Mouse (Mus musculus) midbrain, embryonic 16.5 days (tissue): Measurements from ENCODE around the gene Noc3l. TPM values are rescaled to one million over a fixed set of nuclear protein-coding genes. Genes with fewer than 3 reads are reported as not detected.
A peak's percentile ranks its signal among the peaks of the same experiment; 100 is the strongest.

Experiments used
- ATAC-seq: fragments of 200-750 bp; cut with Nextera tagmentation; 2 replicates; pipeline ENCODE4 v1.8.0; 2017; ENCODE audit warnings: moderate TSS enrichment
- H3K27ac ChIP-seq: fragments of 300-500 bp; sonication (generic); 2 replicates; pipeline ENCODE4 v1.5.1; 2014; ENCODE audit warnings: mild to moderate bottlenecking, low read length, mixed read lengths
- H3K27me3 ChIP-seq: fragments of 300-500 bp; sonication (generic); 2 replicates; pipeline ENCODE4 v1.6.1; 2014; ENCODE audit warnings: low read depth, low read length, mixed read lengths; ENCODE audit not compliant: control insufficient read depth, insufficient read depth
- H3K36me3 ChIP-seq: fragments of 300-500 bp; sonication (generic); 2 replicates; pipeline ENCODE4 v1.6.1; 2014; ENCODE audit warnings: mild to moderate bottlenecking, low read length, moderate library complexity, mixed read lengths; ENCODE audit not compliant: control insufficient read depth, insufficient read depth
- H3K4me1 ChIP-seq: fragments of 300-500 bp; sonication (generic); 2 replicates; pipeline ENCODE4 v1.6.1; 2014; ENCODE audit warnings: mild to moderate bottlenecking, low read length, mixed read lengths; ENCODE audit not compliant: control insufficient read depth, insufficient read depth
- H3K4me2 ChIP-seq: fragments of 300-500 bp; sonication (generic); 2 replicates; pipeline ENCODE4 v1.6.1; 2014; ENCODE audit warnings: mild to moderate bottlenecking, low read length, mixed read lengths
- H3K4me3 ChIP-seq: fragments of 300-500 bp; sonication (generic); 2 replicates; pipeline ENCODE4 v1.5.1; 2014; ENCODE audit warnings: low read depth, mild to moderate bottlenecking, low read length, moderate library complexity, mixed read lengths
- H3K9ac ChIP-seq: fragments of 300-500 bp; sonication (generic); 2 replicates; pipeline ENCODE4 v1.6.1; 2014; ENCODE audit warnings: low read depth, low read length, mixed read lengths
- H3K9me3 ChIP-seq: fragments of 300-500 bp; sonication (generic); replicated peaks from 2 replicates; pipeline ENCODE4 v1.6.1; 2014; ENCODE audit warnings: mild to moderate bottlenecking, low read length, mixed read lengths; ENCODE audit not compliant: control insufficient read depth, poor library complexity, severe bottlenecking
- WGBS: fragments of 180-500 bp; shearing (Covaris S2); extraction: QIAGEN DNeasy Blood & Tissue Kit; methylation state at CpG from one replicate; pipeline ENCODE4 v1.1.7; 2014; 5-methylcytosine and 5-hydroxymethylcytosine counted together
- polyA plus RNA-seq: library from polyadenylated mRNA; unstranded; fragments of >200 nt; fragmentation: Nextera tagmentation; extraction: Ambion mirVana; gene quantifications from 2 replicates; pipeline ENCODE4 v1.2.1, GENCODE M21; 2015

Noc3l gene
- 4.7 and 5.4 TPM in 2 replicates for polyA plus RNA-seq

- Histone ChIP-seq H3K27me3 (no peaks in the 10 kb centered on the region), H3K4me2 (peak within 1 kb of the TSS; percentile 97), H3K9ac (peak within 1 kb of the TSS; percentile 89), H3K27ac (peak within 1 kb of the TSS; percentile 72), H3K9me3 (no peaks in the 10 kb centered on the region), H3K36me3 (peaks cover 11% of the 10 kb centered on the region), H3K4me1 (peaks cover 10% of the 10 kb centered on the region), H3K4me3 (peak within 1 kb of the TSS; percentile 89)
- WGBS: under 1% methylated on average over 34 of the region's 38 CpGs
- ATAC-seq: peak; percentile 98
These were observed at the start of gene Noc3l for GRCm38 (mm10) chr19:38818766-38819426. Gene Noc3l, minus strand, starts transcription at chr19:38819237.

DNA sequence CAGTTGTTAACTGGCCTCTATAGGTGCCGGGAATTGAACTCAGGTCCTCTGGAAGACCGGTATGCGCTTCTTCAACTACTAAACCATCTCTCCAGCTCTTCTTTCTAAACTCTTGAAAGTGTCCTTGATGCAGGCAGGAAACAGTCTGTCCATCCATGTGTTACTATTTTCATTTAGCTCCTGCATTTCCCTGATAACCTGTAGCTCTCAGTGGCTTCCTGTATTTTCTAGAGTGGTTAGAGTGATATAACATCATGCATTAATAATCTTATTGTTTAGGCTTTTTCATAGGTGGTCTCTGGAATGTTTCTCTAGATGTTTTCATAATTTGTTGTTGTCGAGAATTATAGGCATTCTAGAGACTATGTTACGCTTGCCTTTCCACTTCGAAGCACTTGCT lies 43.5 kb upstream of the Noc3l start:
- no peak for ATAC-seq
- WGBS: 95% methylated on average over 6 of the region's 6 CpGs

GRCm38 (mm10) chr19:38858224-38858623 lies 39.2 kb upstream of the Noc3l start:
- no peak overlapping the region for H3K4me2 ChIP-seq
- ATAC-seq: no peak
- WGBS: 98% methylated on average over 3 of the region's 3 CpGs

More for the DNA sequence above, 43.5 kb upstream of the Noc3l start:
- Histone ChIP-seq H3K27me3 (no peaks in the 10 kb centered on the region), H3K36me3 (no peaks in the 10 kb centered on the region), H3K4me2 (no peak overlapping the region), H3K9ac (no peak overlapping the region), H3K9me3 (no peaks in the 10 kb centered on the region), H3K27ac (no peak overlapping the region), H3K4me1 (no peaks in the 10 kb centered on the region), H3K4me3 (no peak overlapping the region)

GRCm38 (mm10) chr19:38846373-38846772 lies 27.3 kb upstream of the Noc3l start:
- Histone ChIP-seq H3K27me3 (no peaks in the 10 kb centered on the region), H3K4me1 (no peaks in the 10 kb centered on the region), H3K4me3 (no peak overlapping the region), H3K9me3 (peaks cover 3% of the 10 kb centered on the region; the same call in 1 of the 2 replicates), H3K27ac (no peak overlapping the region), H3K9ac (no peak overlapping the region), H3K4me2 (no peak overlapping the region), H3K36me3 (no peaks in the 10 kb centered on the region)
- no peak for ATAC-seq
- WGBS: 83% methylated on average over 2 of the region's 2 CpGs

More at GRCm38 (mm10) chr19:38858224-38858623, 39.2 kb upstream of the Noc3l start:
- Histone ChIP-seq H3K36me3 (no peaks in the 10 kb centered on the region), H3K9ac (no peak overlapping the region), H3K27ac (no peak overlapping the region), H3K4me3 (no peak overlapping the region), H3K27me3 (no peaks in the 10 kb centered on the region), H3K4me1 (0 out of 2 replicates have a peak, but pooled peaks cover 2% of the 10 kb centered on the region), H3K9me3 (no peaks in the 10 kb centered on the region)

DNA sequence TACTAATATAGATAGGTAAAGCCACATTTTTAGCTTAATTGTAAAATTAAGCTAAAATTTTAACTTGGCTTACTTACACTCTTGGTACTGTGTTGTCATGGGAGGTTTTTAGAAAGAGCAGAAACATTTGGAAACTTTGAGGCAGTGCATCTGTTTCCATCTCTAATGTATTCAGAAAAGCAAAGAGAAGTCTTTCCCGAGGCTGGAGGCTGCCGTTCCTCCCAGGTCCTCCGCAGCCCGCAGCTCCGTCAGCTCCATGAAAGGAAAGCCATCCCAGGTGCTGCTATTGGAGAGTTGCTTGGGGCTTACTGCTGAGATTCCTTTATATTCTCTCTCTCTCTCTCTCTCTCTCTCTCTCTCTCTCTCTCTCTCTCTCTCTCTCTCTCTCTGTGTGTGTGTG lies 25.8 kb upstream of the Noc3l start:
- H3K4me1 ChIP-seq: peaks cover 8% of the 10 kb centered on the region; the same call in 1 of the 2 replicates
- H3K27ac ChIP-seq: no peak overlapping the region
- H3K9me3 ChIP-seq: no peaks in the 10 kb centered on the region
- H3K9ac ChIP-seq: no peak overlapping the region
- H3K27me3 ChIP-seq: no peaks in the 10 kb centered on the region
- H3K4me2 ChIP-seq: no peak overlapping the region
- ATAC-seq: no peak
- no peaks in the 10 kb centered on the region for H3K36me3 ChIP-seq
- 59% methylated on average over 5 of the region's 5 CpGs for WGBS
- H3K4me3 ChIP-seq: no peak overlapping the region

DNA sequence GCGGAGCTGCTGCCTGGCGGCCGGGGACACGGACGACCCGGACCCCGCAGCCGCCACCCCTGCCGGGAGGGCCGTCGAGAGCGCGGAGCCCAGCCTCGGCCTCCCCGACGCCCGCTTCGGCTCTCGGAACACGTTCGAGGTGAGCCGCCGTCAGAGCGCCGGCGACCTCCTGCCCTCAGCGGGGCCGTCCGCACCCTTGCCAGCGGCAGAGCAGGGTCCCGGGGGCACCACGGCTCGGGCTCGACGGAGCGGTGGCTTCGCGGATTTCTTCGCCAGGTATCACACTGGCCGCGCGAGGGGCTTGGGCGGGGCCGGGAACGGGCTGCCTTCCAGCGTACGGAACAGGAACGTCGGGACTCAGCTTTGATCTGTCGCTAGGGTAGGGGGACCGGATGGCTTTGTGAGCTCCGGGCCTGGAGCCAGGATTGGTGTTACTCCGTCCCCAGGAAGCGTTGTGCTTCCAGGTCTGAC lies 18.2 kb upstream of the Noc3l start:
- Histone ChIP-seq H3K9me3 (no peaks in the 10 kb centered on the region), H3K4me1 (peaks cover 28% of the 10 kb centered on the region), H3K27me3 (no peaks in the 10 kb centered on the region), H3K4me3 (peak overlapping the region; percentile 93), H3K27ac (peak overlapping the region; percentile 93), H3K4me2 (peak overlapping the region; percentile 62), H3K9ac (peak overlapping the region; percentile 95), H3K36me3 (no peaks in the 10 kb centered on the region)
- peak; percentile 58 for ATAC-seq
- under 1% methylated on average over 54 of the region's 54 CpGs for WGBS

DNA sequence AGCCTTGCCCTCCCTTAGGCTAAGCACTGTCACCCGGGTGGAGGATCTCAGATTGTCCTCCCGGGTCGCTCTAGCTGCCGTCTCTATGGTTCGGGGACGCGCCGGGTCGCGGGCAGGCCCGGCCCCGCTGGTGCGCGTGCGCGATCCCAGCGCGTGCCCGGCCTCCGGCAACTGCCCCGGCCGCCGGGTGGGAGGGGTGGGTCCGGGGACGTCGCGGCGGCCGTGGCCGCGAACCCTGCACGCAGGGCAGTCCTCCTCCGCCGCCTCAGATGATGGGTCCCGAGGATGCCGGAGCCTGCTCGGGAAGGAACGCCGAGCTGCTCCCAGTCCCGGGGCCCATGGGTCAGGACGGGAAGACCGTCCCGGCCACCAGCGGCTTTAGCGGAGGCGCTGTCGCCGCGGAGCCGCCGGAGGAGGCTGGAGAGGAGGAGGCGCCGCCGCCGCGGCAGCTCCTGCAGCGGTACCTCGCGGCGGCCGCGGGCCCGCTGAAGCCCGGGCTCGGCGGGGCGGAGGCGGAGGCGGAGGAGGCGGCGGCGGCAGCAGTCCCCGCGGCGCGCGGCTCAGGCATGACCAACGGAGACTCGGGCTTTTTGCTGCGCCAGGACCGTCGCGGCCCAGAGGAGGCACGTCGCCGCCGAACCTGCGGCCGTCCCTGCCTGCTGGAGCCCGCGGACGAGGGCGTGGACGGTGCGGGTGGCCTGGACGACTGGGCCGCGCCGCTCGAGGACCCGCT lies 17.6 kb upstream of the Noc3l start, which contains the start of gene Tbc1d12:
TSS of gene Tbc1d12 (plus strand) at position 142 of the 733 bp plus-strand sequence.
- Histone ChIP-seq H3K4me1 (peaks cover 28% of the 10 kb centered on the region), H3K36me3 (no peaks in the 10 kb centered on the region), H3K4me3 (peak within 1 kb of the TSS; percentile 93), H3K27ac (peak within 1 kb of the TSS; percentile 93), H3K9ac (peak within 1 kb of the TSS; percentile 95), H3K4me2 (peak within 1 kb of the TSS; percentile 62), H3K9me3 (no peaks in the 10 kb centered on the region), H3K27me3 (no peaks in the 10 kb centered on the region)
- peak; percentile 96 for ATAC-seq
- WGBS: under 1% methylated on average over 74 of the region's 101 CpGs

DNA sequence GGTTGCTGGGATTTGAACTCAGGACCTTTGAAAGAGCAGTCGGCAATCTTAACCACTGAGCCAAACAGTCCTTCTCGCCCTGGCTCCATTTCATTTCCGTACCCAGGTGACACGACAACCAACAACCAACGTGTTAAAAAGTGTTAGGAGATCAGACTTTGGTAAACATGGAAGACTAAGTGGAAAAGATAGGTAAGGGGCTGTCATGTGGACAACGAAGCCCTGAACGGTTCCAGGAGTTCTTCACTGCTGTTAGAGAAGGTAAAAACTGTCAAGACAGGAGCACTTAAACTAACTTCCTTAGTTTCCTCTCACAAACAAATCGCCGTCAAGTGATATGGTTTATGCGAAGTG lies 17.0 kb upstream of the Noc3l start:
- peaks cover 28% of the 10 kb centered on the region for H3K4me1 ChIP-seq
- ATAC-seq: 0 out of 2 replicates have a peak, but pooled peaks have one; percentile 0
- H3K27me3 ChIP-seq: no peaks in the 10 kb centered on the region
- peak overlapping the region; percentile 93 for H3K4me3 ChIP-seq
- H3K27ac ChIP-seq: peak overlapping the region; percentile 93
- 24% methylated on average over 10 of the region's 10 CpGs for WGBS
- H3K4me2 ChIP-seq: peak overlapping the region; percentile 62
- H3K9ac ChIP-seq: peak overlapping the region; percentile 95
- H3K36me3 ChIP-seq: no peaks in the 10 kb centered on the region
- H3K9me3 ChIP-seq: no peaks in the 10 kb centered on the region

- Histone ChIP-seq H3K36me3 (no peaks in the 10 kb centered on the region), H3K4me1 (peaks cover 8% of the 10 kb centered on the region), H3K27me3 (no peaks in the 10 kb centered on the region), H3K9ac (no peak overlapping the region), H3K27ac (no peak overlapping the region), H3K4me2 (no peak overlapping the region), H3K9me3 (no peaks in the 10 kb centered on the region), H3K4me3 (no peak overlapping the region)
- WGBS: 79% methylated on average over 1 of the region's 1 CpGs
- no peak for ATAC-seq
These were observed 14.2 kb upstream of the Noc3l start for GRCm38 (mm10) chr19:38833224-38833623.
